Mouse (Mus musculus) cerebellum, postnatal 25 days (tissue): Measurements from ENCODE around the gene Arpp19.

ENCODE experiments used
- DNase-seq, 2 experiments: peaks; one replicate each; pipeline ENCODE4 v3.0.0; 2021; ENCODE audit warnings: mixed read lengths in 2 of 2

Arpp19 gene

DNA sequence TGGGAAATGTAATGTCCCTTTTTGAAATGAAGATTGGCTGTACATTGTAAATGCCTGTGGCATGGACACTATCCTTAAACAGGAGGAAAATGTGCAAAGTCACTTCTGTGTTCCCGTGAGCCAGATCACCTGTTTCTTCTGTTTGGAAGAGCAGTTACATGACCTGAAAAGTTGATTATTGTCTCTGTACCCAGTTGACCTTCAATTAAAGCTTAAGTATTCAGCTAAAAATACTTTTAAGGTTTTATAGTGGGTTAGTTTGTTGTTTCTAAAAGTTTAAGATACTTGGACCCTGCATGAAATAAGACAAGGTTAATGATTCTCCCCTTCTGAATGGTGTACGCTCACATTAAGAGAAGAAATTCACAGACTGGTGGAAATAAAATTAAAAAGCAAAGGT is 3.2 kb downstream of the Arpp19 start:
- DNase-seq = no peak

DNA sequence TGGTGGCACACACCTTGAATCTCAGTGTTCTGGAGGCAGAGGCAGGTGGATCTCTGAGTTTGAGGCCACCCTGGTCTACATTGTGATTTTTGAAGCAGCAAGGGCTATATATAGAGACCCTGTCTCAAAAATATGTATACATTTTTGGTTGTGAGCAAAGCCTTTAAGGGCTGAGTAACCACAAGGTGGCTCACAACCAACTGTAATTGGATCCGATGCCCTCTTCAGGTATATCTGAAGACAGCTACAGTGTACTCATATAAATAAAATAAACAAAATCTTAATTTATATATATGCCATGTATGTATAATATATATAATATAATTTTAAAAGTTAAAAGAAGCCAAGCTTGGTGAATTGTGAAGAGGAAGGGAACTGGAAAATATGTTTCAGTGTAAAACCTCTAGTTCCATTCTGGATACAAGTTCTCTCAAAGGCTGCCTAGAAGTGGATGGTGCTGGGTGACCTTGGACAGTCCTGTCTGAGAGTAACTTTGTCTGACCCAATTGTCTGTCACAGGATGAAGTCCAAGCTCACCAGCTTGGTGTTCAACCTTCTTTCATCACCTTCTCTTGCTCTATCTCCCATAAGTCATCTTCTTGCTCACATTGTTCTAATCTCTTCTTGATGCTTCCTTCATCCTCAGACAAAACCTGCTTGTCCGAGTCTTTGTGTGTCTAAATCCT is 4.6 kb downstream of the Arpp19 start:
- DNase-seq = no peak

DNA sequence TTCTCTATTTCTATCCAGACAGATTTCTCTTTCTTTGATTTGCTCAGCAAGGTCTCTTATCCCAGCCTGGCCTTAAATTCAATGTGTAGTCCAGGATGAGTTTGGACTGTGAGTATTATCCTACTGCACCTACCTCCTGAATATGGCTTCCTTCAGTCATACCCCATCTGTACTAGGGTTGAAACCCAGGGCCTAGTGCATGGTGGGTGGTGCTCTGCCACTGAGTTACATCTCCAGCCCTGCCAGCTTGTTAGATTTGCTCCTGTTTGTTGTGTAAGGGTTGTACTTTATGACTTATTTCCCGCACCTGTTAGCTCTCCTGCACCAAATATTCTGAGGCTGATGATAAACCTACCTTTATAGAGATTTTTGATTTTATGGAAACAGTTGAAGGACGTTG is 5.8 kb downstream of the Arpp19 start:
- DNase-seq = no peak

DNA sequence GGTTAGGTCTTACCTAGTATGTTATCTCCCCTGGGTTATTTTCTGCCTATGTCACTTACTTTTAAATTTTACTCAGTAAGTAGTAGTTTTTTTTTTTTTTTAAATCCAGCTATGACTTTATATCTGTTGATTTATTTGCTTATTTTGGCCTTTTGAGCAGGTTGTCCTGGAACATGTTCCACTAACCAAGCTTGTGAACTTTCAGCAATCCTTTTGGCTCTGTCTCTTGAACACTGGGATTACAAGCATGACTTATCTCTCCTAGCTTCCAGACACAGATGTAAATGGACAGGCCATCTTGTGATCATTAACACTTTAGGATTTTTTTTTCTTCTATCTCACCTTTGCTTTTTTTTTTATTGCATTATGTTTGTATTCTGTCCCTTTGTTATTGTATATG is 9.7 kb downstream of the Arpp19 start:
- DNase-seq = no peak

DNA sequence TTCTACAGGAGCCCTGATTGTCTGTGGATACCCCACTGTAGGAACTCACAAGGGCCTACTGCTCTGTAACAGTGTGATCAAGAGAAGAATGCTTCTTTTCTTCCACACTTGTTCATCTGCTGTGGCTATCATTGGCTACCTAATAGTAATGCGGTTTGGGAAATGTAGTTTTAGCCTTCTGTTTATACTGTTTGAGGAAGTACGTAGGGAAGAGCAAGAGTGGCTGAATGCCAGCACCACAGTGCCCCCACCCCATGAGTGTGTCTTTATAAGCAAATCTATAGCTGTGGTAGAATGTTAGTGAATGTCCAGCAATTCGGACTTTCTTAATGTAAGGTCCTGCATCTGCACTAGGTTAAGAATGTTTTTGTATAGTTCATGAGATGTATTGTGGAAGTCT is 11.7 kb downstream of the Arpp19 start:
- DNase-seq = no peak

DNA sequence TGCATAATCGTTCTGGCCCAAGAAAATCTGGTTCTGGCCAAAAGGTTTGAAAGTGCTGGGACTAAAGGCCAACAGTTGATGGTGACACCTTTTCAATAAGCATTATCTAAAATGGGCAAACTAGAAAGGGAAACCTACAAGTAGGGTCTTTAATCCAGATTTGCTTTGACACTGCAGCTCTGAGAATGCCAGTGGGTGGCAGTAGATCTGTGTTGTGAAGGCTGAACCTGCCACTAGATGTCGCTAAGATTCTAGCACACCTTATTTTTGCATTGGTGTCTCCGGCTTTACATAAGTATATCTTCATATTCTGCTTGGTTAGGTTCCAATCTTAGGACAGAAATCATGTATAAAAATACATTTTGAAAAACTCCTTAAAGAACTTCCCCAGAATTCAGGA is 12.6 kb downstream of the Arpp19 start:
- DNase-seq = peak; percentile 72 to 85

DNA sequence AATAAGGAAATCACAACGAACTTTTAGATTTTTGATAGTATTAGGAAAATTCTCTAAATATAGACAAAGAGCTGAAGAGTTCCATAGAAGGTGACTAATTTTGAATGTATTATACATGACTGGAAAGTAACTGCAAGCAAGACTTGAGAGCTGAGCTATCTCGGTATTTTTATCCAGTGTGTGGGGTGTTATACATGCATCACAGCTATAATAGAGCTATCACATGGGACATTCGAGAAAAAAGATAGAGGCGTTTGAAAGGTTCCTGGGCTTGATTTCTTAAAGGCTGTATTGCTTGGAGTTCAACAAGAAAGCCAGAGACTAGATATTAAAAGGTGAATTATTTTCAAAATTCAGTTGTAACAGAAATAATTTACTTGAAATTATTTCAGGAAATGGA is 14.4 kb downstream of the Arpp19 start:
- DNase-seq = no peak

DNA sequence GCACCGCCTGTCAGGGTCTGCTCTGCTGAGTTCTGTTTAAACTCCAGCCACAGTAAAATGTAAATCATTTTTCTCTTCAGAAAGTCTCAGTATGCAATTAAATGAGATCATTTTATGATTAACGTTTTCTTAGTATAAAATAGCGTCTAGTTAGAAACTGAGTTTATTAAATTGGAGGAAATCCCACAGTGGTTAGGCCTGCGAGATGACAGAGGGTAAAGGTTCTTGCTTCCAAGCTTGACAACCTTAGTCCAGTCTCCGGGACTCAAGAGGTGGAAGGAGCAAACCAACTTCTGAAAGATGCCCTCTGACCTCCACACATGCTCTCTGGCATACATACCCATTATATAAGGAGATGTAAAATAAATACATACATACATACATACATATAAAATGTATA is 17.6 kb downstream of the Arpp19 start:
- no peak for DNase-seq

DNA sequence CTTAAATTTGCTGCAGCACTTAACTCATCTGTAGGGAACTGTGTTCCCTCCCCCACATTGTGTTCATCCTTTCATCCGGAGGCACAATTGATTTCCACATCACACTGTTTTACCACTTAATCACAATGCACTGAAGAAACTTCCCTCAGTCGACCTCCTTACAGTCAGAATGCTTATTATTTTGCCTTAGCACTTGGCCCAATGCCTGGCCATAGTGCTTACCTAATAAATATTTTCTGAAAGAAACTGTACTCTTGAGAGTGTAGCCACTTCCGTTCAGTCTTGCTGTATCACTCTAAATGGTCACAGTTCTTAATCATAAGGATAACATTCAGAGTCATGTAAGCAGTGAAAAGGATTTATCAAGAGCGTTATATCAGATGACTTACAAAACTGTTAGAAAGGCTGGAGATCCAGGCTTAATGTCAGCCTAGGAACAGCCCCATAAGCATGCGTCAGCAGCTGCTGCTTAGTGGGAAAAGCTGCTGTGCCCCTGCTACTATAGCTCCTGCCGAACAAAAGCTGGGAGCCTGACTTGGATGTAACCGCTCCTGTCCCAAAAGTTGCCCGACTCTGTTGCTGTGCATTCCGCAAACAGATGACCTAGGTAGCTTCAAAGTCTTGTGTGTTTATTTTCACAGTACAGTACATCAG is 27.4 kb downstream of the Arpp19 start:
- DNase-seq = no peak

DNA sequence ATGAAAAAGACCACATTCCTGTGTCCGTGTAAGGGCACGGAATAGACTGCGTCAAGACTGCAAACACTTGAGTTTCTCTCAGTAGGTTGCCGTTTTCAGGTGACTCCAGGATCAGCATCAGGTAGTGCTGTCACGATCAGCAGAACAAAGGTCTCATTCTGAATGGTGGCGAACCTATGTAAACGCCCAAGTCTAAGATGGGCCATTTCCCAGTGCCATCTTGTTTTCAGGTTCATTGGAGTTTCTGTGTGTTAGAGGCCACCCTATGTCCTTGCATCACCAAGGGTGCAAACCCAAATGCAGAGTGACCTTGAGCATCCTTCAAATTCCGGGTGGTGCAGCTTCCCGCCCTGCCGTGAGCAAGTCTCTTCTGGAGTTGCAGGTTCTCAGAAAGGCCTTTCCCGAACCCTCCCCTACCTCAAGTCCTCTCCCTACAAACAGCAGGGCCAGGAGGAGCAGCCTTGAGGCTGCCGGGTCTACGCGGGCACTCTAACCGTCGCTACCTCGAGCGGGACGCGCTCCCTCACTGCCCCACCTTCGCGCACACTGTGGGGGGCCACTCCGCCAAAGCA is 33.1 kb downstream of the Arpp19 start, which contains the start of gene Myo5a:
Gene Myo5a, plus strand, starts transcription at position 559 of the 572 bp plus-strand sequence.
- DNase-seq = no peak

DNA sequence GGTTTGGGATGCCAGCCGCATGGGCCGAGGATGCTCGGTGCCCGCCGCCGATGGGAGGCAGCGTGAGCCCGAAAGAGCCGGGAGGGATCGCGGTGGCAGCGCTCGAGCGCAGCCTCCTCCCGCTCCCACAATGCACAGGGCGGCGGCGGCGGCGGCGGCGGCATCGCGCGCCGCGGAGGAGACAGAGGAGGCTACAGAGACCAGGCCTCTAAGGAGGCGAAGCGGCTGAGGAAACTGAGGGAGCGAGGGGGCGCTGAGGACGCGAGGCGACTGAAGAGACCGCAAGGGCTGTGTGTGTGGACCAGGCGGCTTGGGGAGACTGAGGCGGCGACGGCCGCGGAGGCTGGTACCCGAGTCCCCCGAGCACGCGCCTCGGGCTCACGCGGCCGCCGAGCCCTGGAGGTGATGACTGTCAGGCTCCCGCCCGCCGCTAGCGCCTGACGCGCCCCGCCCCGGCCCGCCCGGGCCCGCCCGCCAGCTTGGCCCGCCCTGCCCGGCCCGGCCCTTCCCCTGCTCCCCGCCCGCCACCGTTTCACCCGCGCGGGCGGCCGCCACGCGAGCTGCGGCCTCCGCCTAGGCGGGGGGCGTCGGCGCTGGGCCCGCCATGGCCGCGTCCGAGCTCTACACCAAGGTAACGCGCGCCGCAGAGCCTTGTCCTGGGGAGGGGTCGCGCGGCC is 33.8 kb downstream of the Arpp19 start:
- peak; percentile 93 for DNase-seq

DNA sequence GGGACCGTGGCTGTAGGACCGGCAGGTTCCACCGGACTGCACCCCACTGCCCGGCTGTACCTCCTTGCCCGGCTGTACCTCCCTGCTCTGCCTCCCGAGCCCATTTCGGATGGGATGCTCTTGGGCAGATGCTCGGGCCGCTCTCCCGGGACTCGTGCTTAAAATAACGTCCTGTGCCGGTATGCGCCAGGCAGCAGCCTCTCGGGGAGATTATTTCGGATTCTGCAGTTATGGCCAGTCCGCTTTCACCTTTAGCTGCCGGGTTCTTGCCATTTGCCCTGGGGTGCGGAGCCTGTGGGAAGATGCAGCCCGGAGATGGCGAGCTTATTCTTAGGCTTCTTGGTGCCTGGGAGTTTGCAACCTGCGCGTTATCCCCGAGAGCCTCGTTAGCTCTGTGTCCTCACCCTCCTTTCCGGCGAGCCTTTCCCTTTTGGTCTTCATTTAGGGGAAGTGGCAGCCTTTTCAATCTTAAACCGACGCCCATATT is 34.3 kb downstream of the Arpp19 start:
- peak in 1 of 2 experiments; percentile 64 for DNase-seq

DNA sequence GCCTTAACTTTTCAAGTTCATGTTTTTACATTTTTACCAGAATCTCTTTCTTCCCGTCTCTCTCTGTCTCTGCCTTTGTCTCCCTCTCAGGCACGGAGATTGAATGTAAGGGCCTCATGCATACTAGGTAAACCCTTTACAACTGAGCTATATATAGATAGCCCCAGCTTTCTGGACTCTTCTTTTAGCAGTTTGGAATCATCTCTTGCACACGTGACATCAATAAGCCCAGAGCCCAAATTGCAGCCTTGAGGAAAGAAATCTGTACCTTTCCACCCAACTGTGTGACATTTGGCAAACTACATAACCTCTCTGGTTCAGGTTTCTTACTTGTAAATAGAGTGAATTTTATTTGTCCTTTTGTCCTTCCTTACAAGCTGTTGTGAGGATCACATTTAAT is 34.9 kb downstream of the Arpp19 start:
- no peak for DNase-seq

DNA sequence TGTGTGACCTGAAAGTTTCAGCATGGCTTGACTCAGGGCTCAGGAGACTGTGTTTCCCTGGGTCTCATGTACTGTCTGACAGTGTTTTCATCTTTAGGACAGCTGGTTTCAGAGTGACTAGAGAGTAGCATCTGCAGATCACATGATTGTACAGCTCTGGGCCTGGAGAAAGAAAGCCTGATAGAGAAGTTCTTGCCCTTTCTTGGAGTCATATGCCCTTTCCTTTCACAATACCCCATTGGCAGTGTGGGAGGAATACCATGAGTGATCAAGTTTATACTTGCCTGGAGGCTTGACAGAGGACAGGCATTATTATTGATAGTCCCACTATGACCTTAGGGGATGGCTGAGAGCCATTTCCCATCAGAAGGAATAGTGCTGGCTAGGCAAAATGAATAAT is 39.8 kb downstream of the Arpp19 start:
- DNase-seq = no peak

DNA sequence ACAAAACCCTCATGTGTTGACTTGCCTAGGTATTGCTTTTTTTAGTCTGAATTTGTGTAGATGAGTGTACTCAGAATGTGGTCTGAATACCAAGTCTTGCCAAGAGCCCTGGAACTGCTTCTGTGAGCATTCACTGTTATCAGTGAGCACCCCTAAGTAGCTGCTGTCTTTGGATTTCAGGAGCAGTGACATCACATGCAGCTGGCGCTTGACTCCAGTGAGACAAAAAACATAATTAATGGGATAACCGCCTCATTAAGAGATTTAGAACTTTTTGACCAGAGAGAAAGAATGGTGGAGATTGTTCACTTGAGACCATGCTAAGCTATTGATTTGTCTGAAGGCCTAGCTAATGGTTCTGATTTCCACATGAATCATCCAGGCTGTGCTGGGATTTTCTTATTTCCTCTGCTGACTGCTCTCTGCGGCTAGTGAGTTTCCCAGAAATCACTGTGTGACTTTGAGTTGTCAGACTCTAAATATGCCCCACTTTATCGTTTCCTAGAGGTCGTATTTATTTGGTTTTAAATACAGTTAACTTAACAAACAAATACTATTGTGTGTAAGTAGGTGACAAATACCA is 47.9 kb downstream of the Arpp19 start:
- no peak for DNase-seq

DNA sequence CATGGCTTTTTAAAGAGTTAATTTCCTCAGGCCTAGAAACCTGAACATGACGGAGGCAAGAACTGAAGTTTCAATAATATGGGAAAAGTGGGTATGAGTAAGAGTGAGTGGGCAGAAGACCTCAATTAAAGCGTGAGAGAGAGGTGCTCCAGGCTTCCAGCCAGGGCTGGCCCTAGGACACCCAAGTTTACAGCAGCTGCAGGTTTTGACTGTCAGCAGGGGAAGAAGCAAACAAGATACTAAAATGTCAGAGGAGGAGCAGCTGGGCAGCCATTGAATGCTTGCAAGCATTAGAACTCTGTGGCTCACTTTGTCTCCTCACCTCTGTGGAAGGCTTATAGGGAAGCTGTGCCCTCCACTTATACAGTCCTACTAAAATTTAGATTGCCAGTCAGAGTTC is 50.4 kb downstream of the Arpp19 start:
- DNase-seq = no peak

DNA sequence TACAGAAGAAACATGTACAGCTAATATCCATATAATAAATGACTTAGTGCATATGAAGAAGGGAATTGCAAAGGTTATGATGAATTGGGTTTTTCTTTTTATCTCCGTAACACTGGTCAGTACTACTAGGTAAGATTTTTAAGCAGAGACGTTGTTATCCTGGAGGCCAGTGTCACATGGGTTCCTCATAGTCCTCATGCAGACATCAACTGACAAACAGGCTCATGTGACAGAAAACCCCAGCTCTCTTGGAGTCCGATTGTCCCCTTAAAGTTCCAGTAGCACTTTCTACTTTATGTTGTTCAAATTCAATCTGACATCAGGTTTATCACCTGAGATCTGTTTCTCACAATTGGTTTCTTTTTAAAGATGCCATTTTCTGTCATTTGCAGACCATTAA is 51.9 kb downstream of the Arpp19 start:
- DNase-seq = no peak

DNA sequence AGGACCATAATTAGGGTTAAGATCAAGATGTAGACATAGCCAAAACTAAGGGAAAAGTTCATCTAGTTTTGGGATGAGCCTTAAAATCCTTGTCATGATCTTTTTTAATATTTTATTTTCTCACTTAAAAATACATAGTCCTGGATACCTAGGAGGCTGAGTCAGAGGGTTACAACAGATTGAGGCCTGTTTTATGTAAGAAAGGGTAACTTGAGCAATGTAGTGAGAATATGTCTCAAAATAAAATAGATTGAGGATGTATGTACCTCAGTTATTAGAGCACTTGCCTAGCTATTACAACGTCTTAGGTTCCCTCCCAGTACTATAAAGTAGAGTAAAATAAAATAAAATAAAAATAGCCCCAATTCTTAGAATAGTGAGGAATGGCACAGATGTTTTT is 54.7 kb downstream of the Arpp19 start:
- no peak for DNase-seq

DNA sequence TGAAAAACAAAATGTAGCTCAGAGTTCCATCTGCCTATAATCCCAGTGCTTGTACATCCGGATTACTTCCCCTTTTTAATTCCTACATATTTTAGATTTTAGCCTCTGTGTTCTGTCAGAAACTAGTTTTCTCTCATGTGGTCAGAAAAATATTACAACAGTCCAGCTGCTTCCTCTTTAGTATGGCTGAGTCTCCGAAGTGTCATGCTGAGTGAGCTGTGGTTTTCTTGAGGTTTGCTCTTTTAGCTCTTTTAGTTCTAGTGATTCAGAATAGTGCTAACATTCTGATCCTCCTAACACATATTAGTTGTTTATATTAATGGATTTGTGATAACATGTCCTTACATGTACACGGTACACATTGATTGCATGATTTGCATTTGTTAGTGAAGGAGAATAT is 57.3 kb downstream of the Arpp19 start:
- no peak for DNase-seq

DNA sequence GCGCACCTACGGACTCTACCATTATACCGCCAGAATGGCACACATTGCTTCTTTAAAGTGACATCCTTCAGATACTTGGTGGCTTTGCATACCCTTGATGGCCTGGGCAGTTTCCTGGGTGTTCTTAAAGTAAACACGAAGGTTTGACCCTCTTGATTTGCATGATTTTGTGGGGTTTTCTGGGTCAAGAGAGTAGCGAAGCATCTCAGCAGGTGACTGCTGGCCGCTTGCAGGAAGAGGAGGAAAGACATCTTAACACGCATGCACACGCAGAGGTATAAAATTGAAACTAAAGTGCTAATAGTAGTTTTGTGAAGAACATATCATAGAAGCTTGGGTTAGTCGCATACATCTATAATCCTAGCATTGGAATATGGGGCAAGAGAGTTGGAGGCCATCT is 61.5 kb downstream of the Arpp19 start:
- no peak for DNase-seq

DNA sequence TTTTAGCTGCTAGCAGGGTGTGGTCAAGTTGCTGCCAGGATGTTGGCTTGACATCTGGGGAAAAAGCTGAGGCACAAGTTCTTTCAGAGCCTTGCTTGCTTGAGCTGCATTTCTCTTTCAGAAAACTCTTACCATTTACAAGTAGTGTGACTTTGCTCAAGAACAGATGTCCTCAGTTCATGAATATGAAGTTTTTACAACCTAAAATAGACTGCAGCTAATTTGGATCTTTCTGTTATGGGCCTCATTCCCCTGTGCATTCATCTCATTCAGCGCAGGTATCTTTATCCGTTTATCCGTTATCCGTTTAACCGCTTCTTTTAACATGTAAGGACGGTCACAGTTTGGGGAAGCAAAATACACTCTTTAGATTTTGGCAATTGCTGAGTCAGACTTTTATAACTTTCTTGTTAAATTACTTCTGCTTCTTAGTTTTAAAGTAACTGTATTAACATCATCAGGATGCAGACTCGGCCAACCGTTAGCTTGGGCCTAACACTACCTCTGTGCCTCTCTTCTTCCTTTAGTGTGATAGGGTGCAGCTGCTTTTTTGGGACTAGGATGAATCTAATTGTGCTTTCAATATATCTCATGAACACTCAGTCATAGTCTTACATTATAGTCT is 62.9 kb downstream of the Arpp19 start:
- DNase-seq = no peak

DNA sequence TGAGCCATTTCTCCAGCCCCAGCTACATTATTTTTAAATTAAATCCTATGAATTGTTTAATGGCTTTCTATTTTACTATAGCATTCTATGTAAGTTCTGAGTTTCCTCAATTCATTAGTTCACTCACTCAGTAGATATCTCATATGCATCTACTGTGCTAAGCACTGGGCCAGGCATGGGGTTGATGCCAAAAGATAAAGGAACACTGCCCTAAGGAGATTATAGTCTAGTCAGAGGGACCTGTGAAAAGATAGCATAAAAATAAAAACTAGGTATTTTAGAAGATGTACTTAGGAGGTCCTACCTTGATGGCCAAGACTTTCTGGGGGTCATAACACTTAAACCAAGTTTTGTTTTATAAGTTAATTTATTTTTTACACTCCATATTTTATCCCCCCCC is 64.7 kb downstream of the Arpp19 start:
- no peak for DNase-seq
